Mouse (Mus musculus): ENCODE measurements around the gene Sumo3. TPM values are rescaled to one million over a fixed set of nuclear protein-coding genes. Genes with fewer than 3 reads are reported as not detected.

Sumo3 gene
- polyA plus RNA-seq, 1 experiment from 2014 or later: 306 TPM

MicroRNAs within 50 kb of the gene (microRNA counts, 519-probe panel; counts per million panel counts)
- microRNA mmu-miR-1930: not detected

Small RNA genes within 50 kb of the gene (microRNA-seq; reads per million reads assigned to microRNA genes)
- 33.1 reads per million, percentile 39 among the genes with 10 or more reads in this experiment for gene Mir1930

Other genes starting within 250 kb of the Sumo3 start
- 9.2 and 9.9 TPM in 2 replicates for gene Adarb1, start 187.8 kb upstream of the Sumo3 start, polyA plus RNA-seq (2016; fragmentation: Nextera tagmentation; extraction: Ambion mirVana)
- 30.7 and 45.6 TPM in 2 replicates for gene Fam207a, start 90.3 kb upstream of the Sumo3 start, polyA plus RNA-seq (2016; fragmentation: Nextera tagmentation; extraction: Ambion mirVana)
- gene Itgb2, start 75.8 kb upstream of the Sumo3 start, polyA plus RNA-seq (2016; fragmentation: Nextera tagmentation; extraction: Ambion mirVana): 2.4 and 3.6 TPM in 2 replicates
- 94.9 and 97.0 TPM in 2 replicates for gene Pttg1ip, start 24.4 kb upstream of the Sumo3 start, polyA plus RNA-seq (2016; fragmentation: Nextera tagmentation; extraction: Ambion mirVana)
- gene Gm49325, start 100 bp downstream of the Sumo3 start, polyA plus RNA-seq (2016; fragmentation: Nextera tagmentation; extraction: Ambion mirVana): 2.1 and 2.7 TPM in 2 replicates
- gene Ube2g2, start 16.2 kb downstream of the Sumo3 start, polyA plus RNA-seq (2016; fragmentation: Nextera tagmentation; extraction: Ambion mirVana): 83.1 and 92.1 TPM in 2 replicates
- gene Tspear, start 80.5 kb downstream of the Sumo3 start, polyA plus RNA-seq (2016; fragmentation: Nextera tagmentation; extraction: Ambion mirVana): 0.14 and 0.38 TPM in 2 replicates
- gene Gm19402, start 84.7 kb downstream of the Sumo3 start, polyA plus RNA-seq (2016; fragmentation: Nextera tagmentation; extraction: Ambion mirVana): not detected in 2 replicates
- not detected in 2 replicates for gene Gm9508, start 91.1 kb downstream of the Sumo3 start, polyA plus RNA-seq (2016; fragmentation: Nextera tagmentation; extraction: Ambion mirVana)
- not detected in 2 replicates for gene Gm10272, start 100.5 kb downstream of the Sumo3 start, polyA plus RNA-seq (2016; fragmentation: Nextera tagmentation; extraction: Ambion mirVana)
- not detected in 2 replicates for gene Gm10024, start 105.4 kb downstream of the Sumo3 start, polyA plus RNA-seq (2016; fragmentation: Nextera tagmentation; extraction: Ambion mirVana)
- not detected in 2 replicates for gene Gm10142, start 109.7 kb downstream of the Sumo3 start, polyA plus RNA-seq (2016; fragmentation: Nextera tagmentation; extraction: Ambion mirVana)
- not detected in 2 replicates for gene Krtap12-1, start 114.5 kb downstream of the Sumo3 start, polyA plus RNA-seq (2016; fragmentation: Nextera tagmentation; extraction: Ambion mirVana)
- gene Gm10100, start 120.4 kb downstream of the Sumo3 start, polyA plus RNA-seq (2016; fragmentation: Nextera tagmentation; extraction: Ambion mirVana): not detected in 2 replicates
- gene Gm18596, start 136.5 kb downstream of the Sumo3 start, polyA plus RNA-seq (2016; fragmentation: Nextera tagmentation; extraction: Ambion mirVana): not detected in 2 replicates
- not detected in 2 replicates for gene Gm9736, start 145.3 kb downstream of the Sumo3 start, polyA plus RNA-seq (2016; fragmentation: Nextera tagmentation; extraction: Ambion mirVana)
- gene Gm3233, start 153.6 kb downstream of the Sumo3 start, polyA plus RNA-seq (2016; fragmentation: Nextera tagmentation; extraction: Ambion mirVana): not detected in 2 replicates
- gene Gm3238, start 165.2 kb downstream of the Sumo3 start, polyA plus RNA-seq (2016; fragmentation: Nextera tagmentation; extraction: Ambion mirVana): not detected in 2 replicates
- gene Gm7138, start 170.8 kb downstream of the Sumo3 start, polyA plus RNA-seq (2016; fragmentation: Nextera tagmentation; extraction: Ambion mirVana): not detected in 2 replicates
- gene Gm3250, start 176.4 kb downstream of the Sumo3 start, polyA plus RNA-seq (2016; fragmentation: Nextera tagmentation; extraction: Ambion mirVana): not detected in 2 replicates
- gene Gm7137, start 182.1 kb downstream of the Sumo3 start, polyA plus RNA-seq (2016; fragmentation: Nextera tagmentation; extraction: Ambion mirVana): not detected in 2 replicates
- not detected in 2 replicates for gene Gm9639, start 189.0 kb downstream of the Sumo3 start, polyA plus RNA-seq (2016; fragmentation: Nextera tagmentation; extraction: Ambion mirVana)
- gene Gm19668, start 193.0 kb downstream of the Sumo3 start, polyA plus RNA-seq (2016; fragmentation: Nextera tagmentation; extraction: Ambion mirVana): not detected in 2 replicates
- gene Gm9507, start 205.7 kb downstream of the Sumo3 start, polyA plus RNA-seq (2016; fragmentation: Nextera tagmentation; extraction: Ambion mirVana): not detected in 2 replicates
- not detected in 2 replicates for gene Gm2696, start 208.6 kb downstream of the Sumo3 start, polyA plus RNA-seq (2016; fragmentation: Nextera tagmentation; extraction: Ambion mirVana)
- not detected in 2 replicates for gene Krtap10-4, start 221.0 kb downstream of the Sumo3 start, polyA plus RNA-seq (2016; fragmentation: Nextera tagmentation; extraction: Ambion mirVana)
- not detected in 2 replicates for gene Krtap10-10, start 229.8 kb downstream of the Sumo3 start, polyA plus RNA-seq (2016; fragmentation: Nextera tagmentation; extraction: Ambion mirVana)
- gene Gm36176, start 240.7 kb downstream of the Sumo3 start, polyA plus RNA-seq (2016; fragmentation: Nextera tagmentation; extraction: Ambion mirVana): not detected in 2 replicates
- not detected in 2 replicates for gene Gm10318, start 246.8 kb downstream of the Sumo3 start, polyA plus RNA-seq (2016; fragmentation: Nextera tagmentation; extraction: Ambion mirVana)

Measured in heart, embryonic 10.5 days (tissue).